Mouse (Mus musculus) left cerebral cortex, postnatal 36 days (tissue): ENCODE measurements around the gene Cd101. TPM values are rescaled to one million over a fixed set of nuclear protein-coding genes. Genes with fewer than 3 reads are reported as not detected.

Experiments used
- DNase-seq, 2 experiments: peaks; one replicate each; pipeline ENCODE4 v3.0.0; 2021 to 2022; ENCODE audit warnings: low spot score in 2 of 2, mixed read lengths in 1 of 2
- intact Hi-C: fragments of 180-260 bp; cut with DNase I; formaldehyde crosslinking; loops from one replicate; pipeline ENCODE4 v1.15.1; 2025
- total RNA-seq, 2 experiments: library from RNA; stranded (reverse); gene quantifications; 2 replicates each; pipeline ENCODE4 v1.2.3; 2021

Cd101 gene
- total RNA-seq, 2 experiments from 2014 or later, result 0.27 to 0.86 TPM

DNA sequence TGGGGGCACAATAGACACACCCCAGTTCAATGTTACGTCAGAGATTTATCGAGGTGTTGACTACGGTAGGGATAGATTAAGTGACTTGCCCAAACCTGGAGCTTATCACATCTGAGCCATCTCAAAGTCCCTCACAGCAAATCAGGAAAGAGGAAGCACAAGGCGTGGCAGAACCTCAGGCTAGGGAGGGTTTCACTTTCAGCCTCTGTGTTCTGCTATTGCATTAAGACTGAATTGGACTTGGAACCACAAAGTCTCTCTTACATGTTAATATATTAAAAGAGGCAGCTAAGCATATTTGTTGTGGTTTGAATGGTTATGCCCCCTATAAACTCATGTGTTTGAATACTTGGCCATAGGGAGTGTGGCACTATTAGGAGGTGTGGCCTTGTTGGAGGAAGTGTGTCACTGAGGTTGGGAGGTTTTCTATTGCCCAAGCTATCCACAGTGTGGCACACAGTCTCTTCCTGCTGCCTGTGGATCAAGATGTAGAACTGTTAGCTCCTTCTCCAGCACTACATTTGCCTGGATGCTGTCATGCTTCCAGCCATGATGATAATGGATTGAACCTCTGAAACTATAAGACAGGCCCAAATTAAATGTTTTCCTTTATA is 18.7 kb downstream of the Cd101 start:
- intact Hi-C loops, result no loop called here
- no peak for DNase-seq

- no peak for DNase-seq
- intact Hi-C loops, result no loop called here
Measured at GRCm38 (mm10) chr3:101007112-101007782, 22.1 kb downstream of the Cd101 start.

- no peak for DNase-seq
- intact Hi-C loops, result no loop called here
Measured at GRCm38 (mm10) chr3:101005392-101005791, 24.0 kb downstream of the Cd101 start.

- intact Hi-C loops, result no loop called here
- no peak for DNase-seq
Measured at GRCm38 (mm10) chr3:101003575-101004356, 25.6 kb downstream of the Cd101 start.

GRCm38 (mm10) chr3:100999732-101000131 is 29.6 kb downstream of the Cd101 start:
- intact Hi-C loops, result no loop called here
- DNase-seq, result no peak

DNA sequence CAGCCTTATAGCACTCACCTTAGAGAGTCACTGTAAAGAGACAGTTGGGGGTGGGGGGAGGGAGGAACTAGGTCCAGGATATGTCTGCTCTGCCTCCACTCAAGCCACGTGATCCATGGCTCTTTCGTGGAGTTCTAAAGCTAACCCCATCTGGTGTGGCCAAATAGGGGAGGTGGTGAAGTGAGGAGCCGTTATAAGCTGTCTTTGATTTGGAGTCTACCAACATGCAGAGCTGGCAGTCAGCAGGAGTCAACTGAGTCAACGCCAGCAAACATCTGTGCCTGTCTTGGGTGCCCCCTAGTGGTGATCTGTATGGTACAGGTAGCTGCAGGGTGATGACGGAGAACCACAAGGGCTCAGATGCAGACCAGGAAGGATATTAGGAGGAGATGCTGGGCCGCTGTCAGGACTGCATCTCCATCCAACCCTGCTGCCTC is 30.4 kb downstream of the Cd101 start:
- peak; percentile 30 to 37 for DNase-seq
- intact Hi-C loops, result no loop called here

GRCm38 (mm10) chr3:100997785-100998570 is 31.4 kb downstream of the Cd101 start:
- no peak for DNase-seq
- intact Hi-C loops, result no loop called here

- DNase-seq, result no peak
- intact Hi-C loops, result loop anchor here (5.0 kb wide), 1 partner anchor 168 kb away; no protein-coding TSS in a partner anchor
Measured at GRCm38 (mm10) chr3:100994252-100994651, 35.1 kb downstream of the Cd101 start.

- no peak for DNase-seq
- intact Hi-C loops, result loop anchor here (5.0 kb wide), 1 partner anchor 169 kb away; no protein-coding TSS in a partner anchor
Measured at GRCm38 (mm10) chr3:100993718-100994117, 35.6 kb downstream of the Cd101 start.

GRCm38 (mm10) chr3:100993158-100993557 is 36.2 kb downstream of the Cd101 start:
- DNase-seq, result no peak
- intact Hi-C loops, result loop anchor here (5.0 kb wide), 1 partner anchor 169 kb away; no protein-coding TSS in a partner anchor

DNA sequence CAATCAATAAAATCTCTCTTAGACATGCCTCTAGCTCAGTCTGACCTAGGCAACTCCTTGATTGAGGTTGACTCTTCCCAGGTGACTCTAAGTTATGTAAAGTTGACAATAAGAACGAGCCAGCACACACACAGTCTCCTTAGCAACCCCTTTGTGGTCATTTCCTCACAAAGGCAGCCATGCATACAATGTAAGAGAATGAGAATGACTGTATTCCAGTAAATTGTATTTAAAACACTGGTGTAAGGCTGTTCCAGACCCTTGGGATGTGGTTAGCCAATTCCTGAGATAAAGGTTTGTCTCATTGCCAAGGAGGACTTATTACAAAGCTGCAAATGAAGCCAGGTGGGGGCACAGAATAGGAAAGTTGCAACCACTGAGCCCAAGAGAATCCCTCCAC is 39.1 kb downstream of the Cd101 start:
- intact Hi-C loops, result loop anchor here (5.0 kb wide), 1 partner anchor 172 kb away; no protein-coding TSS in a partner anchor
- no peak for DNase-seq

DNA sequence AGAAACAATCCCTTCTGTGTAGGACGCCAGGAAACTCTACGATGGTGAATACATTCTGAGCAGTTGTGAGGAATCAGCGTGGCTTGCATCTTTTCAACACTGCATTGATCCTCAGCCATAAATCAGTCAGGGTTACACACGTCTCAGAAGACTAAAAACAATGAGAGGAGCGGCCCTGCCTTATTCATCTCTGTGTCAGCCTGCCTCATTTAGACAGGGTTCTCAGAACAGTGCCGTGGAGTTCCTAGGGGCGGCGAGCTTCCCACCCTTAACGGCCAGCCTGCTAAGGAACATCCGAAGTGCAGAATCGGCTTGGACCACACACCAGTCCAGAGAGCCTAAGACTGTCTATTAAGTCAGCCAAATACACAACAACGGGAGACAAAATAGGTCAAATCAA is 39.9 kb downstream of the Cd101 start:
- no peak for DNase-seq
- intact Hi-C loops, result no loop called here

DNA sequence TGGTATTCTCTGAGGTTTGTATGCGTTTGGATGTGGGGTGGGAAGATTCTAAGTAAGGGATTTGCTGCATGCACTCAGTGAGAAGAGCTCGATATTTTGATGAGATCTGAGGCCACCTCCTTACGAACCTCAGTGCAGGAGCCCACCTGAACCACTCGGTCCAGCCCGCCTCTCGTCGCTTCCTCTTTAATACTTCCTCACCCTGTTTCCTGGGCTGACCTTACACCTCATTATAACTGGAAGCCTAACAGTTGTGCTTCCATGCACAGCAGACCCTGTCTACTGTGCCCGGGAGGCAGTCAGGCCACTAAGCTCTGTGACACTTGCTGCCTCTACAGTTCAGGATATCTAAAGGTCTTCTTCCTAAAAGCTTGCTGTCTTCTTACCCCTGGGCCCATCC is 50.1 kb downstream of the Cd101 start:
- intact Hi-C loops, result loop anchor here (10.0 kb wide), 1 partner anchor 836 kb away; no protein-coding TSS in a partner anchor

GRCm38 (mm10) chr3:100973906-100974305 is 55.5 kb downstream of the Cd101 start:
- no peak for DNase-seq
- intact Hi-C loops, result loop anchor here (1.0 to 10.0 kb wide), 4 partner anchors 188 to 841 kb away; no protein-coding TSS in a partner anchor

More for the DNA sequence above, 50.1 kb downstream of the Cd101 start:
- no peak for DNase-seq

GRCm38 (mm10) chr3:100969176-100969917 is 60.0 kb downstream of the Cd101 start, which contains the start of gene Ttf2:
Gene Ttf2 (minus strand): TSS chr3:100969663.
- peak; percentile 84 to 87 for DNase-seq
- intact Hi-C loops, result no loop called here

DNA sequence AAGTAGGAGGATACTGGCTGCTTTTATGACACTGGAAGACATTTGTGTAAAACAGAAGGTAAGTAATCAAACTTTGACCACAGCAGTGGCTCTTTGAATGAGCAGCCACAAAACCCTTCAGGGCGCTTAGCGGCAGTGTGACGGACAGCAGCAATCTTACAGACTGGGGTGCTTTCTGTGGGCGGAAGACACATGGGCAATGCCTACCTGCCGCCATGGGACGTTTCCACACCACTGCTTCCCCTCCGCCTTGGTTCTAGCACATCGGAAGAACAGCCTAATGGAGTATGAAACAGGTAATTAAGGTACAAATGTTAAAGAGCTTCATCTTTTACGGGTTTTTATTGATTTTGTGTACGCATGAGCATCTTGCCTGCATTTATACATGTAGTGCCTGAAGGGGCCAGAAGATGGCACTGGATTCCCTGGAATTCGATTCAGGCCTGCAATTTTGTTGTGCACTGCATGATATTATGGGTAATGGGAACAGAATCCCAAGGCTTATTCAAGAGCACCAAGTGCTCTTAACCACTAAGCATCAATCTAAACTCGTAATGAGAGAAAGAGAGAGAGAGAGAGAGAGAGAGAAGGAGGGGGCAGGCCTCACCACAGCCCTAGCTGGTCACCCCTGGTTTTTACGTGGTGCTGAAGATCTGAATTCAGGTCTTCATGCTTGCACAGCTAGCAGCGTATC is 65.4 kb downstream of the Cd101 start:
- peak; percentile 49 to 54 for DNase-seq
- intact Hi-C loops, result no loop called here

- DNase-seq, result no peak
- intact Hi-C loops, result no loop called here
Measured at GRCm38 (mm10) chr3:100961501-100961900, 67.9 kb downstream of the Cd101 start.

GRCm38 (mm10) chr3:100961007-100961406 is 68.3 kb downstream of the Cd101 start:
- intact Hi-C loops, result no loop called here
- no peak for DNase-seq
